Mouse (Mus musculus) left cerebral cortex, adult 8-10 months (tissue): ENCODE data around the gene Zfand2a. TPM values are rescaled to one million over a fixed set of nuclear protein-coding genes. Genes with fewer than 3 reads are reported as not detected.

ENCODE experiments used
- DNase-seq, 2 experiments: peaks; one replicate each; pipeline ENCODE4 v3.0.0; 2022; ENCODE audit warnings: low spot score in 2 of 2
- total RNA-seq, 4 experiments: library from RNA; stranded (reverse); gene quantifications; 2 replicates each; pipeline ENCODE4 v1.2.4; 2022

Gene Zfand2a
- total RNA-seq, result 10 to 100 TPM; 45.5 to 52.6 (median 50.4) TPM

DNA sequence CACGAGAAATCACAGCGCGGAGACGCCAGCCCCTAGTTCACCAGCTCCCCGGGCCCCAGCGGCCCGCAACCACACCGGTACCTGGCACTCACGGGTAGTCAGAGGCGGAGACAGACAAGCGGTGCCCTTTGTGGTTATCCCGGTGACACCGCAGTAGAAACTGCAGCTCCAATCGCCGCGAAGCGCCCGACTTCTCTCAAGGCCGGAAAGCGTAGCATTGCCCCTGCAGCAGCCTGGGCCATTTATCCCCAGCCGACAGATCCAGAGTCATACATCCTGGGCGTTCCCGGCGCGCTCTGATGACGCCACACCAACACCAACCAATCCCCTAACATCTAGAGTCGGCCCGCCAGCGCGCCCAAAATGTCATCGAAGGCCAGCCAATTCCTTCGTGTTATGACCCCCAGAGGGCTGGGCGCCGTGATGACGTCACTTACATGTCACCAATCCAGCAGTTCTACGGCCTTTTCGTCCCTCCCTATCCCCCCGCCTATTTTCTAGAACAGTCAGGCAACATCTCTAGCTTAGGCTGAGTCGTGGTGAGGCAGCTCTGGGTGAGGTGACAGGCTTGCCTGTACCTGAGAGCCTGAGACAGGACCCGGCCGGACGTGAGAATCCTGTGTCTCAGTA, at the start of gene Zfand2a:
Gene Zfand2a, minus strand, starts transcription at position 365 of the 630 bp plus-strand sequence.
- peak; percentile 99 to 100 for DNase-seq

DNA sequence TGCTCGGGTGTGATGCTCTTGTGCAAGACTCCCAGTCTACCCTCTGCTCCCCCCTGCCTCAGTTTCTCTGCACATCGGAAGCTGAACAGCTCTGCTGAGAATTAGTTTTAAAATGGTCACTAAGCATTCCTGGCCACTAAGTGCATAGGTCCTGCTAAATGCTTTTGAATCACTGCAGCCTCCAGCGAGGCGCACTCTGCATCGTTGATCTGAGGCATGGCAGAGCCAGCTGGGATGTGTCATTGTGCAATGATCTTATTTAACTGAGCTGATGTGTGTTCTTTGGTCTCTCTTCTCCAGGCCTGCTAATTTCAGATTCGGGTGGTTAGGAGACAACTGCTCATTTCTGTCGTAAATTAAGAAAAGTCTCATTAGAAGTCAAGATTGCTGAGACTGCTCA, 44.5 kb upstream of the Zfand2a start:
- no peak for DNase-seq

DNA sequence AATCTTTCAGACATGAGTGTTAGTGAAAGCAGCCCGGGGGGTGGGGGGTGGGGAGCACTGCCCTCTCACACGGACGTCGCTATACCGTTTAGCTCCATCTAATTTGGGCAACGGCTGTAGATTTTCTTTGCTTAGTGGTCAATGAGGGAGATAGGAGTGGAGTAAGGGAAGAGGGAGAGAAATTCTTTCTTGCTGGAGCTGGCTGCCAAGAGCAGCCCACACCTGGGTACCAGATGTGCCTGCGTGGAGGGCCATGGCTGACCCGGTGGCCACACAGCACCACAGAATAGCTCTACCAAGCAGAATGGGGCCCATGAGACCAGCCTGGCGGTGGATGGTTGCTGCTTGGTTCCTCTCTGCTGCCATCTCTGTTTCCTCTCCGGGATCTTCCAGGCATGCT, 37.6 kb upstream of the Zfand2a start:
- DNase-seq, result no peak

DNA sequence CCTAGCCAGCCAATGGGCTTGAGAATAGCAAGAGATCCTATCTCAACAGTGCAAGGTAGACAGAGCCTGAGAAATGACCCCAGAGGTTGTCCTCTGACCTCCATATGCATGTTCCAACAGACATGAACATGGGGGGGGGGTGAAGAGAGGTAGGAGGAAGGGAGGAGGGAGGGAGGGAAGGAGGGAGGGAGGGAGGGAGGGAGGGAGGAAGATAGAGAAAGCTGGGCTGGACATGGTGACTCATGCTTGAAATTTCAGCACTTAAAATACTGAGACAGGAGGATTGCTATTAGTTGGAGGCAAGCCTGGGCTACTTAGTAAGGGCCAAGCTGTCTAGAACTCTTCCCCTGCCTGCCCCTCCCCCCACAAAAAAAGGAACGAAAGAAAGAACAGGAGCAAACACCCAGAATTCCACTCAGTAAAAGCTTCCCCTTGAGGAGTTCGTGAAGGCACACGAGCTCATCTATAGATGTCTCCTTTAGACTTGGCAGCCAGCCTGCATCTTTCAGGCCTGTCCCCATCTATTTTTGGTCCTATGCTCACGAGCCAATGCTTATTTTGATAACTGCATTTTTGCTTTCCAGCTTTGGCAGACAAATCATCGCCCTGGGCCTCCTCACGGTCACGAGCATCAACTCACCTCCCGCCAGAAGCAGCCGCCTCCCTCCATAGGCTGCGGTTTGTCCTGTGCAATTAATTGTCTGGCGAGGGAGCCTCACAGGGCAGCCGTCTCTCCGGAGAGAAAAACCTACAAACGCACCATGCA, 35.9 kb upstream of the Zfand2a start:
- no peak for DNase-seq

DNA sequence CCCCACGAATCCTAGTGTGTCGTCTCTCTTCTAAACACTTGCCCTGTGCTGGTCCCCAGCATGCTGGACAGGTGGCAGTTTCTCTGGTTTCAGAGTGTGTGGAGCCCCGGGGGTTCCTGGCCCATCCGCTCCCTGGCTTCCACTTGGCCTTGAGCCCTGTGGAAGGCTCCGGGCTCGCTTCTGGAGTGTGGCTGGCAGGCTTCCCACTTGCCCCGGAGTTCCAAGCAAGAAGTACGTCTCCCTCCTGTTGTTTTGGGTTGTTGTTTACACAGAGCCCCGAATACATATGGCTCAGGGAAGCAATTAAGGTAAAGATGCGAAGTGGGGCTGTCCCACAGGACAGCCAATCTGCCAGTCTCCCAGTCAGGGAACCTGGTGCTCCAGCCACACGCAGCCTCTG, 31.9 kb upstream of the Zfand2a start:
- no peak for DNase-seq

DNA sequence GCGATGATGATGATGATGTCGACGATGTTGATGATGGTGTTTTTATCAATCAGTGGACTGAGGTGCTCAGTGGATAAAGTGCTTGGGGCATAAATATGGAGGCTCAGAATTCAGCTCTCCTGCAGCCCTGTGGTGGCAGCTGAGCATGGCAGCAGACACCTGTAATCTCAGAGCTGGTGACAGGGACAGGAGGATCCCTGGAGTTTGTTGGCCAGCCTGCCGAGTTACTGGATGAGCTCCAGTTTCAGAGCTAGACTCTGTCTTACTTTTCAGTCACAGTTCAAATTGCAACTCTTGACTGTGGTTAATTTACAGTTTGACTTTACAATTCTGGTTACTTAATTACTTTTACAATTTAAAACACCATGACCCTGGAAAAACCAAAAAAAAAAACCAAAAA, 27.9 kb upstream of the Zfand2a start:
- no peak for DNase-seq

DNA sequence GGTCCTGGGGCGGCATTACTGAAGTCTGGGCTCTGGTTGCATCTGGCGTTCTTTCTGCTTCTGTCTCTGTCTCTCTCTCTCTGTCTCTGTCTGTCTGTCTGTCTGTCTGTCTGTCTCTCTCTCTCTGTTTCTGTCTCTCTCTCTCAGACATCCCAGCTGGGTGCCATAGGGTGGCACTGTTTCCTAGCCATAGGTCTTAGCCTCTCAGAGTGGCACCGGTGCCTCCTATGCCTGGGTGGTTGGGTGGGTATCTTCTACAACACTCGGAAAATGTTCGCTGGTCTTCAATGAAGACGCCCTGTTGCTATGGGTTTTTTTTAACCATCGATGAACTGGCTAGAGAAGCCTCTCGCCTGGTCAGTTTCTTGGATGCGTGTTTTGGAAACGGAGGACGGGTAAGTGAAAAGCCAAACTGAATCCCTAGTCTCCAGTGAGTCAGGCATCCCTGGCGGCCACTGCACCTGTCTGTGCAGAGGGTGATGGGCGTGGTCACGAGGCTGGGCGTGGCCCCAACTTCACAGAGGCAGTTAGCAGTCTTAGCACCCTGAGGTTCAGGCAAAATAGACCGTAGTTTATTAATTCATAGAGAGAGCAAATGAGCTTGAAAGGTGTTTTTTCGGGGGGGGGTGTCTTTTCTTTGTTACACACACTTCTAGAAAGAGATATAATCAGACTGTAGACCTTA, 26.5 kb upstream of the Zfand2a start:
- DNase-seq, result no peak

DNA sequence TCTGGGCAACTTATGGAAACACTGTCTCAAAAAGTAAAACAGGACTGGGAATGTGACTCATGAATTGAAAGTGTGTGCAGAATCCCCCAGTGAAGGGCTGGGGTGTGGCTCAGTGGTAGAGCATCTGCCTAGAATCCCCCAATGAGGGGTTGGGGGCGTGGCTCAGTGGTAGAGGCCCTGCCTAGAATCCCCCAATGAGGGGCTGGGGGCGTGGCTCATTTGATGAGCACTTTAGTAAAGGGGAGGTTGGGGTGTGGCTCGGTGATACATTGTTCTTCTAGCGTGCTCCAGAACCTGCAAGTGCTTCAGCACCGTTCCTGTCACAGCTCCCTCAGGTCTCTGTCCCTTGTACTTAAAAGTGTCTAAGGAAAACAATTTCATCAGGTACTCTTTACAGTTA, 21.9 kb upstream of the Zfand2a start:
- no peak for DNase-seq

DNA sequence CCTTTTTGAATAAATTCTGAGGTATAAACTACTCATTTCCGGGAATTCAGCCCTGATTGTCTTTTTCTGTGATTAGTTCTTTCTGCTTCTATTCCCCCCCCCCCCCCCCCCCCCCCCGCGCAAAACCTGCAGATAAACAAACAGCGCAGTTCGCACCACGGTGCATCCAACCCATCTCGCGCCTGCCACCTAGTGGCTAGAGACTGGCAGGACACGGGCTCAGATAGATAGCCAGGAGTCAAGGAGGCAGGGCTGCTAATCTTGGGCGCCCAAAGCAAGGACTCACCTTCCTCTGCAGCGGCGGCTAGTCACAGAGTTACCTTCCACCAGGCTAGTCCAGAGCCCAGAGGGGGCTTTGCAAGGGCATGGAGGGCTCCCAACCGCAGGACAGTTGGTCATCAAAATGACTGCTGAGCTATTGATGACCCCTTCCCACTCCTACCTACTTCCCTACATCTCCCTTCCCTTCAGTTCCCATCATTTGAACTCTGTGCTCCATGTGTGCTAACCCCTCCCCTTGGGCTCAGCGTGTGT, 20.8 kb upstream of the Zfand2a start:
- DNase-seq, result peak; percentile 33 to 38

DNA sequence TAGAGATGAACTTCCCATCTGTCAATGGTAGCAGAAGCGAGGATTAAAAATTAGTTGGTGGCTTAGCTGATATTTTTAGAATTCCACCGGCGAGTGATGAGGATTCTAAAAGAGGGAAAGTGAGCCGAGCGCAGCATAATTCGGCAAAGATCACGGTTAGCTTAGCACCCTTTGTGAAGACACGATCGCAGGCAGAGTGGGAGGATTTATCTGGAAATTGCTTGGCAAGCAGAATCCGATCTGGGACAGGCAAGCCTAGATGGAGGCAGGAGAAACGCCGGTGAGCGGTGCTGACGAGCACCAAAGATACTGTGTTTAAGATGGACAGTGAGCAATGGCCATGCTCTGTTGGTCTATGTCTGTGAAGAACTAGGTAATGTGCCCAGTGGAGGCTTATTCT, 17.9 kb upstream of the Zfand2a start:
- DNase-seq, result peak in 1 of 2 experiments; percentile 38

DNA sequence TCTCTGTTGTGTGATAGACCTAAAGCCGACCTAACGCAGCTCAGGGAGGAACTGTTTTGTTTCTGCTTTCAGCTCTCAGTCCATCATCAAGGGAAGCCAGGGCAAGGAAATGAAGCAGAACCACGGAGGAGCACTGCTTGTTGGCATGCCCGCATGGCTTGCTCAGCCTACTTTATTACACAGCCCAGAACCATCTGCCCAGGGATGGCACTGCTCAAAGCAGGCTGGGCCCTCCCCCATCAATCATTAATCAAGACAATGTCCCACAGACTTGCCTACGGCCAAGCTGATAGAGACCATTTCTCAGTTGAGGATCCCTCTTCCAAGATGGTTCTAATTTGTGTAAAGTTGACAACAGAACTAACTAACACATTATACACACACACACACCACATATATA, 14.4 kb upstream of the Zfand2a start:
- no peak for DNase-seq

DNA sequence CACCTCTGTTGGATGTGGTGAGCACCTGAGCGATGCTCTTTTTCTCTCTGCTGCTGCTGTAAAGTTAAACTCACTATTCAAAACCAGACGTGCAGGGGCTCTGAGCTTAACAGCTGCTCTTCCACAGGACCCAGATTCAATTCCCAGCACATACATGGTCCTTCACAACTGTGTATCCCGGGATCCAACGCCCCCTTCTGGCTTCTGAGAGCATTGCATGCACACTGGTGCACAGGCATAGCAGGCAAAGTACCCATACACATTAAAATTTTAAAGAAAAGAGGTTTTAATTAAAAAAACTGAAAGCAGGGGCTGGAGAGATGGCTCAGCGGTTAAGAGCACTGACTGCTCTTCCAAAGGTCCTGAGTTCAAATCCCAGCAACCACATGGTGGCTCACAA, 12.6 kb upstream of the Zfand2a start:
- DNase-seq, result no peak

DNA sequence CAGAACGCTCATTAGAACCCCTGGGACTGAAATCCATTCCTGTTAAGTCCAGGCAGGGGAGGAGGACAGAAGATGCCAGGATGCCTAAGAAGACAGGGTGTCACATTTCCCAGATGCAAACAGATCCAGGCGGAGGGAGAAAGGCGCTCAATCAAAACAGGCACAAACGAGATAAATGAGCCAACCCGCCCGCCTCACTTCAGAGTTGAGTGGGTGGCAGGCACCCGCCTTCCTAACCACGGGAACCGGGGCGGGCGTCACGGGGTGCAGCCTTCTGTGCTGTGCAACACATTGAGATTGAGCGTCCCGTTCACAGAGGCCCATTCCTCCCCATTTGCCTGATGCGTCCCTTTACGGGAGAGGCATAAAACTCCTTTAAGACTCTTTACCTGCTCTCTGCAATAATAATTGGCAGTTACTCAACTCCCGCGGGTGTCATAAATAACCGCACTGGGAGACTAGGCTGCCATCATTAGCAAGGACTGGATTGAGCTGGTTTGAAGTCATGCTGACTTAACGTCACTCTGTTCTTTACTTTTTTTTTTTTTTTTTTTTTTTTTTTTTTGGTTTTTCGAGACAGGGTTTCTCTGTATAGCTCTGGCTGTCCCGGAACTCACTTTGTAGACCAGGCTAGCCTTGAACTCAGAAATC, 10.8 kb upstream of the Zfand2a start:
- DNase-seq, result peak in 1 of 2 experiments; percentile 20

DNA sequence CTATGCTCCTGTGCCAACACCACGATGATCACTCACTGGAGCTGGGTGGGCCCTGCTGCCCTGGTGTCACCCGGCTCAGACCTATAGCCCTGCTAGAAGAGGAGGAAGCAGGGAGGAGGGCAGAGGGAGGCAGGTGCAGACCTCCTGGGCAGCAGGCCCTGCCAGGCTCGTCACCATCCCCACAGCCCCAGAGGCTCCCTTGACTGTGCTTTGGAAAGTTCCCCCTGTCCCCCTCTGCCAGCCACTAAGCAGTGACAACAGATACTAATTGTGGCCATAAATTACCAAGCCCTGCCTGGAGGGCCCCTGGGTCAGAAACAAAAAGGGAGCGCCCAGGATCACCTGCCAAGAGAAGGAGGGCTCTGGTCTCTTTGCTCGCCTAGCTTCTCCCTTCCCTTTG, 9.3 kb upstream of the Zfand2a start:
- DNase-seq, result no peak

DNA sequence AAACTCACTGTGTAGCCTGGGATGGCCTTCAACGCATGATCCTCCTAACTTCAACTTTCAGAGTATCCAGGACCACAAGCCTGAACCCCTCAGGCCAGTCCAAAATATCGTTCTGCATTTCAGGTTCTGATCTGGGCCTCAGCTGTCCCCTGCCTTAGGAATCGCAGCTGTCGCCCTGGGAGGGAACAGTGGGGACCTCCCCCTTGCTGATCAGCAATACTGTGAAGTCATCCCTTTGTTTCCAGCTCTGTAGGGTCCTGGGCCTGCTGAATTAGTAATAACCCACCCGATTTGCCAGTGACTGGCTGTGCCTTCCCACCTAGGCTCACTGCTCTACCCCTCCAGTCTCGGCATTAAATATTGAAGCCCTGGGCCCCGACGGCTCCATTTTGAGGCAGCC, 7.0 kb upstream of the Zfand2a start:
- DNase-seq, result no peak

DNA sequence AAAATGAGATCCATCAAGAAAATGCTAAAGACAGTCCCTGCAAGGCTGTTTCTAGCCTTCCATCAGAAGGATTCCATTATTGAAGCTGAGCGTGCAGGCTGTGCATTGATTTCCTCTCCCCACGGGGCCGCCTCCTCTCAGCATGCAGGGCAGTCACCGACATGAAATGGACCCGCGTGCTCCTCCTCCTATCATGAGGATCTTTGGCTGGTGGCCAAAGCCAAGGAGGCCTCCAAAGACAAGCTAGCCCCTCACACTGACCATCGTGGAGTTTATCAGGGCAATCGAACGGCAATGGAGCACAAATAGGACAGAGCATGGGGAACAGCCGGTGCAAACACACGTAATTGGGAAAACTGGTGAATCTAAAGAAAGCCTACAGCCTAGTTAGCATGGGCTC, 5.8 kb upstream of the Zfand2a start:
- no peak for DNase-seq

DNA sequence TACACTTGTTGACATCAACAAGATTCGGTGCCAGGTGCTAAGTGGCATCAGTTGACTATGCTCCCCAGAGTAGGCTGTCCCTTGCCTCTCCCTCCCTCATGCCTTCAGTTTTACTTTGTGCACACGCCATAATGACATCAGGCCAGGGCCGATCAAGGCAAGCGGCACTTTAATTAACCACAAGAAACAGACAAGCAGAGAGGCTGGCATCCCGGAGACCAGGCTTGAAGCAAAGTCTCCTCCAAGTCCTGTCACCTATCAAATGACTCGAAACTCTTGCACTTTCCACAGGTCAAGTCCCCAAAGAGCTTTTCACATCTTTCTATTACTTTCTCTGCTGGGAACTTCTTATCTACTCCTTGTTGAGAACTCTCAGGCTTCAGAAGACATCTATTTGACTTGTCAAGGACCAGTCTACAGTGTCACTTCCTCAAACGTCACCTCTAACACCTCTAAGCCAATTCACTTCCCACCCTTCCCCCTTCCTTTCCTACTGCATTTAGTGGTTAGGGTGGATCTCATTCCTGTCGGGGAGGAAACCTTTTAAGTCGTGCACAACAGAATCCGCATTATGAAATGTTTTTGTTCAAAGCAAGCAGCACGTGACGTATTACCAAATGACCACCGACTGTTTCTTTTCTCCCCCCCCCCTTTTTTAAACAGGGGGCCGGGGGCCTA, 1.0 kb downstream of the Zfand2a start:
- no peak for DNase-seq

DNA sequence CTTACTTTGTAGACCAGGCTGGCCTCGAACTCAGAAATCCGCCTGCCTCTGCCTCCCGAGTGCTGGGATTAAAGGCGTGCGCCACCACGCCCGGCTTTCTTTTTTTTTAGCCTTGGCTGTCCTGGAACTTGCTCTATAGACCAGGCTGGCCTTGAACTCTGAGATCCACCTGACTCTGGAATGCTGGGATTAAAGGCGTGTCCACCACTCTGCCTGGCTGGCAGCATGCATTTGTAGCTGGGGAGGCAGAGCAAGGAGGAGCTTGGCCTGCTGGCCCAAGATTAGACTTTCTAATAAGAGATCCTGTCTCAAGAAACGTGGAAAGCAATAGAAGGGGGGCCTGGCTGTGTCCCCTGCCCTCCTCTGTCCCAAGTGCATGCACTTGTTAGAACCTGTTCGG, 3.9 kb downstream of the Zfand2a start:
- no peak for DNase-seq

DNA sequence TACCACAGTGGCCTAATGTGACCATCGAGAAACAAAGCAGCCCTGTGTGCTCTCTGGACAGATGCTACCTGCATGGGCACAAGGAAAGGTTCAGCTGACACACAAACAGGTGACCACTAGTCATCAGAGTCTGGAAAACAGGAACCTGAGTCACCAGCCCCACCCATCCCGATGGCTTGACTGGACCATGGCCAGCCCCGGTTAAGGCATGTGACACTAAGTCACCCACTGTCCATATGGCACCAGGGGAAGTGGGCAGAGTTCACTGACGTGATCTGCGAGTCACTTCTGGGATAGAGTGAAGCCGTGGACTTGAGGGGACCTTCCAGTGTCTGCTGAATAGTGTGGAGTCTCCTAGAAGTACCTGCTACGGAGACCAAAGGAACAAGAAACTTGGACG, 5.3 kb downstream of the Zfand2a start:
- DNase-seq, result no peak

DNA sequence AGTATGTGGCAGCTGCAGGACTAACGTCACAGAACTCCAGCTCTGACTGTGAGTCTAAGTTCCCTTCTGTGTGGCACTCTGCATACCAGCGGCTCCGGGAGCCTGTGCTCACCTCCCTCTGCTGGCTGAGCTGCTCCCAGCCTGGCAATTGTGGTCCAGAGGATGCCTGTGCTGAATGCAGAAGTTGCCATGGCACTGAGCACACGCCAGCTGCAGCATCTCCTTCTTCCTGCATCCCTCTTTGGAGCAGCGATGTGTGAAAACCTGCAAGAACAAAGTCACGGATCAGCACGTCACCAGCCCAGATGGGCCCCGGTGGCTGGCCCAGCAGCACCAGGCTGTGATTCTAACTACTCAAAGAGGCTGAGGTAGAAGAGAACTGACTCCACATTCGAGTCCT, 9.6 kb downstream of the Zfand2a start:
- DNase-seq, result peak in 1 of 2 experiments; percentile 53

DNA sequence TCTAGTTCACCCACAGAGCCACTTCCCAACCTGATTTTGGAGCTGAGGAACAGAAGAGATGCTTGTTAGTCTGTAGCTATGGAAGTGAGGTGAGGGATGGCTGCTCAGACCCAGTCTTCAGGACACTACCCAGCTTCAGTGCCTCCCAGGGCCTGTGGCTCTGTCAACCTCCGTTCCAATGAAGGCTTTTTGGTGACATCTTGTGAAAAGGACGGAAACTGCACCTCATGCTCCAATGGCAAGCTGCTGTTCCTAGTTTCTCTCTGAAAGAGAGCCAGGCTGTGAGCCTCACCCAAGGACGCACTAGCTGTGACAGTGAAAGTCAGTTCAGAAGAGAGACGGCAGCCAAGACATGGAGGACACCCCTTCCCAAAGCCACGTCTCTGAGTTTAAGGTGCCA, 16.4 kb downstream of the Zfand2a start:
- DNase-seq, result no peak
